Mouse (Mus musculus): ENCODE measurements around the gene Psma1. TPM values are rescaled to one million over a fixed set of nuclear protein-coding genes. Genes with fewer than 3 reads are reported as not detected.
A peak's percentile ranks its signal among the peaks of the same experiment; 100 is the strongest.

Psma1 gene
- polyA plus RNA-seq, 1 experiment from 2014 or later, result 399 TPM

DNA sequence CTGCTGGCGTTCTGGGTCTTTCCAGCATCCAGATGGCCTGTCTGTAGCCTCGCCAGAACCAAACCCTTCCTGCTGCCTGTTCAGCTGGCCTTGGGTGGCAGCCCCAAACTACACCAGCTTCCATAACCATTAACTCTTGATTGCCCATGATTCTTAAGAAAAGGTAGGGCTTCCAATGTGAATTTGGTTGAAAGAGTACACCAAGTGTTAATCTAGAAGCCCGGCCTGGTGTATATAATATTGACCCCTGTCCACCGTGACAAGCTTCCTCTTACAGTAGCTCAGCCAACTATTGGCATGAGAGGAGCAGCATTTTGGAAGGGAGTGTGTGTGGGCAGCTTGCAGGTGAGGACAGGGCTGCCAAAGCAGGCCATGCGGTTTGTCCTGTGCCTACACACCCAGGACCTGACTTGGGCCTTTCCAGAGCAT lies 14.2 kb upstream of the Psma1 start:
- H3K4me3 ChIP-seq (ENCODE audit: low read depth, low read length), result no peak overlapping the region
- WGBS, result 62% methylated on average over 5 of the region's 5 CpGs
- ATAC-seq (replicated peaks; ENCODE audit: low FRiP score, low TSS enrichment, low read depth), result no peak

DNA sequence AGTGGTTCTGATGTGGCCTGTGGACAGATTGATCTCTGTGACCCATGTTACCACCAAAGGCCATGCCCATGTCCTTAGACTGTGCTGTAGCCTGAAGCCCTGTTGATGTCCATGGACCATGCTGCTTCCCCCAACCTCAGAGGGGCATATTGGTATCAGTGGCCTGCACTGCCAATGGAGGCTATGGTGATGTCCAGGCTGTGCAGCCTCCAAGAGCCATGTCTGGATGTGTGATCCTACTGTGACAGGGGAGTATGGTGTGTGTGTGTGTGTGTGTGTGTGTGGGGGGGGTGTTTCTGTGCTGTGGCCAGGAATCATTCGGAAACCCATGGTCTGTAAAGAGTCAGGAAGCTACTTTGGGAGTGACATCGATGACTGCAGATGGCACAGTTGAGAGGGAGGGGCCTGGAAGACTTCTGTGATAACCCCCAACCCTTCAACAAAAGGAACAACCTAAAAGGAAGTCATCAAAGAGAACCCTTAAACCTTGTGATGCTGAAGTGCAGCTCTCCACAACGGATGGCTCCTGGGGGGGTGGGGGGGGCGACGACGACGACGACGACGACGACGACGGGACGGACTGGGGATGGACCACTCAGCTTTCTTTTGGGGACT lies 8.5 kb upstream of the Psma1 start:
- no peak overlapping the region for H3K27ac ChIP-seq (ENCODE audit: low read depth)
- no peaks in the 10 kb centered on the region for H3K27me3 ChIP-seq (replicated peaks; ENCODE audit: control insufficient read depth, insufficient read depth, low read length)
- no peak overlapping the region for H3K4me3 ChIP-seq (ENCODE audit: low read depth, low read length)
- H3K36me3 ChIP-seq (ENCODE audit: control insufficient read depth, insufficient read depth, low read length), result no peaks in the 10 kb centered on the region
- no peak for DNase-seq (ENCODE audit: low spot score)
- H3K9ac ChIP-seq (ENCODE audit: low read length), result no peak overlapping the region
- H3K4me2 ChIP-seq (ENCODE audit: low read length), result no peak overlapping the region
- no peaks in the 10 kb centered on the region for H3K4me1 ChIP-seq (replicated peaks; ENCODE audit: control insufficient read depth, insufficient read depth, low read length)
- no peak; the same call in 1 of the 2 replicates for ATAC-seq (replicated peaks; ENCODE audit: low FRiP score, low TSS enrichment, low read depth)
- H3K9me3 ChIP-seq (ENCODE audit: control insufficient read depth, low read length), result no peaks in the 10 kb centered on the region
- WGBS, result 91% methylated on average over 14 of the region's 14 CpGs

More for the DNA sequence above, 14.2 kb upstream of the Psma1 start:
- Histone ChIP-seq H3K4me1 (replicated peaks; ENCODE audit: control insufficient read depth, insufficient read depth, low read length) (peaks cover 4% of the 10 kb centered on the region; the same call in 1 of the 2 replicates), H3K9me3 (ENCODE audit: control insufficient read depth, low read length) (no peaks in the 10 kb centered on the region), H3K9ac (ENCODE audit: low read length) (no peak overlapping the region), H3K27ac (ENCODE audit: low read depth) (no peak overlapping the region), H3K36me3 (ENCODE audit: control insufficient read depth, insufficient read depth, low read length) (no peaks in the 10 kb centered on the region), H3K4me2 (ENCODE audit: low read length) (no peak overlapping the region), H3K27me3 (replicated peaks; ENCODE audit: control insufficient read depth, insufficient read depth, low read length) (no peaks in the 10 kb centered on the region)
- DNase-seq (ENCODE audit: low spot score), result no peak

DNA sequence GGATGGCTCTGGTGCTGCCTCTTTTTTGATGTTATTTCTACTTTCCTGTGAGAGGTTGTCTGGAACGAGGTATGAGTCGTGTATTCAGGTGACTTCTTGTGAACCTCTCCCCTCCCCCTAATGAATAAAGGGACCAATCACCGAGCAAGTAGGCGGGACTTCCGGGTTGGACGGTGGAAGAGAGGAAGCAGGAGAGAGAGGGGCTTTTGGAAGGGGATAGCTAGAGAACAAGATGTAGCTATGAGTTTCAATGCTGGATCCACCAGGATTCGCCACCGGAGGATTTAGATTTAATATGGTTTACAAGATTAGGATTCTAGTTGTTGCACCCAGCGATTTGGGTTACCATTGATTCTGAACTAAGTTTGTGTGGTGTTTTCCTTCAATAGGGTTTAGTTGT lies 7.1 kb upstream of the Psma1 start:
- Histone ChIP-seq H3K4me3 (ENCODE audit: low read depth, low read length) (no peak overlapping the region), H3K9me3 (ENCODE audit: control insufficient read depth, low read length) (no peaks in the 10 kb centered on the region), H3K27me3 (replicated peaks; ENCODE audit: control insufficient read depth, insufficient read depth, low read length) (no peaks in the 10 kb centered on the region), H3K27ac (ENCODE audit: low read depth) (no peak overlapping the region), H3K9ac (ENCODE audit: low read length) (no peak overlapping the region), H3K4me1 (replicated peaks; ENCODE audit: control insufficient read depth, insufficient read depth, low read length) (no peaks in the 10 kb centered on the region), H3K36me3 (ENCODE audit: control insufficient read depth, insufficient read depth, low read length) (no peaks in the 10 kb centered on the region), H3K4me2 (ENCODE audit: low read length) (no peak overlapping the region)
- WGBS, result 80% methylated on average over 9 of the region's 9 CpGs
- DNase-seq (ENCODE audit: low spot score) (no peak), ATAC-seq (replicated peaks; ENCODE audit: low FRiP score, low TSS enrichment, low read depth) (no peak)

DNA sequence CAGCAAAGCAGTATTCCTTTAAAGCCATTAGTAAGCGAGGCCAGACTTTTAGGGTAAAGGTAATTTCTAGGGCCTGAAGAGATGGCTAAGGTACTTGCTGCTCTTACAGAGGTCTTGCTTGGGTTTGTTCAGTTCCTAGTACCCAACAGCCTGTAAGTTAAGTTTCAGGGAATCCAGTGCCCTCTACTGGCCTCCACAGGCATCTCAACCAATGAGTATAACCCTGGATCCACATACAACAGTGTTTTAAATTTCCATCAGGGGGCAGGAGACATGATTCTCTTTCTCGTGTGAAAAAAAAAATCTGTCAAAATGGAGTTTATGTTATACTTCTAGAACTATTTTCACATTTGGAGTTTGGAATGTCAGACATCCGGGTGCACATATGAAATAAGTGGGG lies 5.8 kb upstream of the Psma1 start:
- Histone ChIP-seq H3K9me3 (ENCODE audit: control insufficient read depth, low read length) (no peaks in the 10 kb centered on the region), H3K4me3 (ENCODE audit: low read depth, low read length) (no peak overlapping the region), H3K27ac (ENCODE audit: low read depth) (no peak overlapping the region), H3K9ac (ENCODE audit: low read length) (no peak overlapping the region), H3K4me1 (replicated peaks; ENCODE audit: control insufficient read depth, insufficient read depth, low read length) (no peaks in the 10 kb centered on the region), H3K27me3 (replicated peaks; ENCODE audit: control insufficient read depth, insufficient read depth, low read length) (no peaks in the 10 kb centered on the region), H3K36me3 (ENCODE audit: control insufficient read depth, insufficient read depth, low read length) (no peaks in the 10 kb centered on the region), H3K4me2 (ENCODE audit: low read length) (no peak overlapping the region)
- DNase-seq (ENCODE audit: low spot score), result no peak
- ATAC-seq (replicated peaks; ENCODE audit: low FRiP score, low TSS enrichment, low read depth), result no peak
- 53% methylated on average over 3 of the region's 3 CpGs for WGBS

DNA sequence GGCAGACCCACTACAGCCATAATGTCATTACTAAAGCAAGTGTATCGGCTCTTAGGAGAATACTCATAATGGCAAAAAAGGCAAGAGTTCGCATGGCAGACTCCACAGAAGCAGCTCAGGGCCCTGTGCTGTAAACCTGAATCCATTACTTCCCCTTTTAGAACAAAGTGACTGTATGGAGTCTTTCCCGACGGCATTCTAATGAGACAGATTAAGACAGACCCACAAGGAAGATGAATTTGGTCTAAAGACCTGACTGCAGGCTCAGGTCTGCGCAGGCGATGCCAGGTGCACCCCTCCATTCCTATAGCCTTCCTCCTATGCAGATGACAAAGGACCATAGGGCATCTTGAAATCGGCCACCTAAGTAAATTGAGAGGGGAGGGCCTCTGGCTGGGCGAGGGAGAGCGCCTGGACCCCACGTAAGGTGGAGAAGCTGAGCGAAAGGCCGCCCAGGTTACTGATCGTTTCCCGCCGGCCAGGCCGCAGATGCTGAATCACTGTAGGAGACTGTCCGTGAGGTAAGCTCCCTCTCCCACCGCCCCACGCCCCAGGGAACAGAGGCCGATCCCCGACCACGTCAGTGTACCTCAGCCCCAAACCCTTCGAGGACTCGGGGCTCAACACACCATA lies 430 bp downstream of the Psma1 start:
- peaks cover 6% of the 10 kb centered on the region; the same call in 1 of the 2 replicates for H3K4me1 ChIP-seq (replicated peaks; ENCODE audit: control insufficient read depth, insufficient read depth, low read length)
- peak overlapping the region; percentile 97 for H3K4me3 ChIP-seq (ENCODE audit: low read depth, low read length)
- DNase-seq (ENCODE audit: low spot score) (no peak), ATAC-seq (replicated peaks; ENCODE audit: low FRiP score, low TSS enrichment, low read depth) (peak; percentile 43)
- H3K36me3 ChIP-seq (ENCODE audit: control insufficient read depth, insufficient read depth, low read length), result peaks cover 35% of the 10 kb centered on the region
- H3K27ac ChIP-seq (ENCODE audit: low read depth), result no peak overlapping the region
- under 1% methylated on average over 24 of the region's 24 CpGs for WGBS
- H3K9me3 ChIP-seq (ENCODE audit: control insufficient read depth, low read length), result no peaks in the 10 kb centered on the region
- H3K27me3 ChIP-seq (replicated peaks; ENCODE audit: control insufficient read depth, insufficient read depth, low read length), result no peaks in the 10 kb centered on the region
- peak overlapping the region; percentile 86 for H3K9ac ChIP-seq (ENCODE audit: low read length)
- peak overlapping the region; percentile 96 for H3K4me2 ChIP-seq (ENCODE audit: low read length)

DNA sequence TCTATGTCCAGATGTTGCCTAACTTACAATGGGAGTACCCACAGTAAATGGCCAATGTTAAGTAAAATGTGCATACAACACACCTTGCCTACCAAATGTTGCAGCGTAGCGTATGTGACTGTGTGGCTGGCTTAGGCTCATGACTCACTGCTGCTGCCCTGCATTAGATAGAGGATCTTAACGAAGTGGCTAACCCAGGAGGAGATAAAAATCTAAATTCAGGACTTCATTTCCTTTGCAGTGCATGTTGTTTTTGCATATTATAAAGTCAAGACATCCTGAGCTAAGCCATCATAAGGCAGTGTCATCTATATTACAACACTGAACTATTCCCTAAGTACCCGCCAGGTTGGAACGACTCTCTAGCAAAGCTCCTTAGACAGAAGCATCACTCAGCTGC lies 7.5 kb downstream of the Psma1 start:
- Histone ChIP-seq H3K36me3 (ENCODE audit: control insufficient read depth, insufficient read depth, low read length) (peaks cover 94% of the 10 kb centered on the region), H3K4me3 (ENCODE audit: low read depth, low read length) (no peak overlapping the region), H3K9me3 (ENCODE audit: control insufficient read depth, low read length) (peaks cover 3% of the 10 kb centered on the region; the same call in 1 of the 2 replicates), H3K27me3 (replicated peaks; ENCODE audit: control insufficient read depth, insufficient read depth, low read length) (no peaks in the 10 kb centered on the region), H3K4me1 (replicated peaks; ENCODE audit: control insufficient read depth, insufficient read depth, low read length) (no peaks in the 10 kb centered on the region), H3K9ac (ENCODE audit: low read length) (no peak overlapping the region), H3K27ac (ENCODE audit: low read depth) (no peak overlapping the region), H3K4me2 (ENCODE audit: low read length) (no peak overlapping the region)
- 94% methylated on average over 5 of the region's 5 CpGs for WGBS
- DNase-seq (ENCODE audit: low spot score), result no peak
- ATAC-seq (replicated peaks; ENCODE audit: low FRiP score, low TSS enrichment, low read depth), result no peak

DNA sequence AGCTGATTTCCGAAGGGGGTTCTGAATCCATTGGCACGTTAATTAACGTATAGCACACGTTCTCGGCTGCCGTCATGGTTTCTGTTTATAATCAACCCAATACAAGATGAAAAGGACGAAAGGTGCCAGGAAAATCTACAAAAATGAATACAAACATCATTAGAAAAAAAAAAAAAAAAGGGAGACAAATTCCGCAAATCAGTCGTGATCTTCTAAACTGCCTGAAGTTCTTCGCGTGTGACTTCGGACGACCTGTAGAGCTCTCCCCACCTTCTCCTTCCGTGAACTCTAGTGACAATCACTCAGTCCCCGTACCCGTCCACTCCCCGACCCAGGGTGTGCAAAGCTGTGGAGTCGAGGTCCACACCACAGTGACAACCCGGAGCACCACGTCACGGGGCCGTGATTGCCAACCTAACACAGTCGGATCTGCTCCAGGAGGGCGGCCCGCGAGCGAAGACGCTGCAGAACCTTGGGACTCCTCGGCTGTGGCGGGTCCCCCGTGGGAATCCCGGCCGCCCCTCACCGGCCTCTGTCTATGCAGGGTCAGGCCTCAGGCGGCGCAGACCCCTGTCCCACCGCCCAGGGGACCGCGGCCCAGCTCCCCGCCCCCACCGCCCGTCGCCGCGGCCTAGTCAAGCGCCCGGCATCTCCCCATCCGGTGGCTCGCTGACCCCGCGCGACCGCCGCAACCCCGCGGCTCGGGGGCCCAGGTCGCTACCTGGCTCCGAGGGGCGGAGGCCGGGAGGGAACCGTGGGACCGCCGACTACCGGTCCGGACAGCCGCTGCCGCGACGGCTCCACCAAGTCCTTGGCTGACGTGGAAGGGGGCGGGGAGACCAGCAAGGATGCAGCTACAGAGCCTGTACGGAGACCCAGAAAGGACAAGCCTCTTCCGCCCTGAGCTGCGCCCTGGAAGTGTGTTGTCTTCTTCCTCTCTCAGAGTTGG lies 21.8 kb downstream of the Psma1 start, which contains the start of gene Copb1:
Gene Copb1 (minus strand): TSS at position 827 of the 949 bp plus-strand sequence.
- DNase-seq (ENCODE audit: low spot score) (peak; percentile 96), ATAC-seq (replicated peaks; ENCODE audit: low FRiP score, low TSS enrichment, low read depth) (peak; percentile 95)
- 0 out of 2 replicates have a peak, but pooled peaks cover 5% of the 10 kb centered on the region for H3K9me3 ChIP-seq (ENCODE audit: control insufficient read depth, low read length)
- WGBS, result 2% methylated on average over 75 of the region's 75 CpGs
- H3K27ac ChIP-seq (ENCODE audit: low read depth), result peak within 1 kb of the TSS; percentile 61; the same call in 1 of the 2 replicates
- no peaks in the 10 kb centered on the region for H3K27me3 ChIP-seq (replicated peaks; ENCODE audit: control insufficient read depth, insufficient read depth, low read length)
- H3K4me2 ChIP-seq (ENCODE audit: low read length), result peak within 1 kb of the TSS; percentile 63
- 0 out of 2 replicates have a peak, but pooled peaks cover 7% of the 10 kb centered on the region for H3K4me1 ChIP-seq (replicated peaks; ENCODE audit: control insufficient read depth, insufficient read depth, low read length)
- H3K9ac ChIP-seq (ENCODE audit: low read length), result peak within 1 kb of the TSS; percentile 93
- H3K4me3 ChIP-seq (ENCODE audit: low read depth, low read length), result peak within 1 kb of the TSS; percentile 91
- peaks cover 36% of the 10 kb centered on the region for H3K36me3 ChIP-seq (ENCODE audit: control insufficient read depth, insufficient read depth, low read length)

DNA sequence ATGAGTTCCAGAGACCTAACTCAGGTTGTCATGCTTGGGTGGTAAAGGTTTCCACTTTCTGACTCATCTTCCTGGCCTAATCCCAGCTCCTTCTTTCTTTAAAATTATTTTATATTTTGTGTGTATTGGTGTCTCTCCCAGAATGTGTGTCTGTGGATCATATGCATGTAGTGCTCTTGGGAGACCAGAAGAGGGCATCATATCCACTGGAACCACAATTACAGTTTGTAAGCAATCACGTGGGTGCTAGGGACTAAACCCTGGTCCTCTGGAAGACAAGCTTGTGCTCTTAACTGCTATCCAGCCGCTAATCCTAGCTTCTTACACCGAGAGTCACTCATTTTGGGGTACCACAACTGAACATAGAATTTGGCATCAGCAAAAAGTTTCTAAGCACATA lies 24.2 kb downstream of the Psma1 start:
- Histone ChIP-seq H3K36me3 (ENCODE audit: control insufficient read depth, insufficient read depth, low read length) (peaks cover 54% of the 10 kb centered on the region), H3K9ac (ENCODE audit: low read length) (no peak overlapping the region), H3K4me3 (ENCODE audit: low read depth, low read length) (no peak overlapping the region), H3K27ac (ENCODE audit: low read depth) (no peak overlapping the region), H3K4me1 (replicated peaks; ENCODE audit: control insufficient read depth, insufficient read depth, low read length) (0 out of 2 replicates have a peak, but pooled peaks cover 7% of the 10 kb centered on the region), H3K4me2 (ENCODE audit: low read length) (no peak overlapping the region), H3K27me3 (replicated peaks; ENCODE audit: control insufficient read depth, insufficient read depth, low read length) (no peaks in the 10 kb centered on the region), H3K9me3 (ENCODE audit: control insufficient read depth, low read length) (0 out of 2 replicates have a peak, but pooled peaks cover 5% of the 10 kb centered on the region)
- 91% methylated on average over 3 of the region's 3 CpGs for WGBS
- DNase-seq (ENCODE audit: low spot score), result no peak
- no peak for ATAC-seq (replicated peaks; ENCODE audit: low FRiP score, low TSS enrichment, low read depth)
